Comparison of ENCODE assay signal across 24 mouse cellular contexts in genomic region chr14:99135761-99136160, GRCm38 (mm10). TPM values are rescaled to one million over a fixed set of nuclear protein-coding genes. Genes with fewer than 3 reads are reported as not detected.
A peak's percentile ranks its signal among the peaks of the same experiment; 100 is the strongest.
DNase-seq lines count a peak whose midpoint lies in the region; ATAC-seq lines count a peak whose summit lies in the region.
"Had no signal": no experiment of that assay in that cellular context is flagged by ENCODE, and none has a peak within 500 bp of the region (broad histone marks: within the 10 kb centered on the region; RNA-seq: fewer than 3 reads in every experiment).

No protein-coding gene starts in this region.

- 79% methylated on average over 9 of the region's 9 CpGs for WGBS in kidney, embryonic 16.5 days

- no peaks in the 10 kb centered on the region for H3K27me3 ChIP-seq in kidney, embryonic 16.5 days (ENCODE audit: insufficient read depth, low read length)
- H3K27me3 ChIP-seq: CH12.LX; embryonic facial prominence, embryonic 12.5 days; forebrain, embryonic 13.5 days; Patski had no signal

- no peak overlapping the region for H3K4me2 ChIP-seq in kidney, embryonic 16.5 days (replicated peaks; ENCODE audit: low read depth, low read length)
- H3K4me2 ChIP-seq: embryonic facial prominence, embryonic 12.5 days; forebrain, embryonic 13.5 days had no signal

- no peak overlapping the region for H3K27ac ChIP-seq in kidney, embryonic 16.5 days (ENCODE audit: low read length)
- H3K27ac ChIP-seq: embryonic facial prominence, embryonic 10.5 days; embryonic facial prominence, embryonic 12.5 days; forebrain, embryonic 13.5 days had no signal

- peak; percentile 41 for DNase-seq in heart, adult 11 months
- no peak for DNase-seq in heart, postnatal 4 days
- DNase-seq in kidney, adult 18-20 months: no peak
- peak; percentile 34 for DNase-seq in retina, postnatal 1 day
- DNase-seq in retina, embryonic 14.5 days (ENCODE audit: low spot score): no peak
- DNase-seq in layer of hippocampus, postnatal 25 days (ENCODE audit: extremely low spot score in 1 of 2, low spot score in 1 of 2): no peak
- DNase-seq: adrenal gland, adult 8-10 months; adrenal gland, postnatal 14 days; adrenal gland, postnatal 36 days; B cell, adult 2 months; cerebellum, adult 11-12 months; cerebellum, adult 2 months; cerebellum, adult 9-10 months; cerebellum, postnatal 10 days; cerebellum, postnatal 25 days had no signal

- H3K9me3 ChIP-seq in kidney, embryonic 16.5 days (ENCODE audit: low read length): no peaks in the 10 kb centered on the region
- H3K9me3 ChIP-seq: embryonic facial prominence, embryonic 10.5 days; embryonic facial prominence, embryonic 12.5 days; forebrain, embryonic 13.5 days; G1E had no signal

- no peak overlapping the region for H3K9ac ChIP-seq in kidney, embryonic 16.5 days (replicated peaks; ENCODE audit: low read length)
- H3K9ac ChIP-seq: embryonic facial prominence, embryonic 12.5 days; forebrain, embryonic 13.5 days had no signal

- no peaks in the 10 kb centered on the region for H3K4me1 ChIP-seq in kidney, embryonic 16.5 days (ENCODE audit: insufficient read depth, low read length)
- H3K4me1 ChIP-seq: embryonic facial prominence, embryonic 10.5 days; embryonic facial prominence, embryonic 12.5 days; forebrain, embryonic 13.5 days had no signal

- peak; percentile 70; the same call in 1 of the 2 replicates for ATAC-seq in kidney, embryonic 16.5 days (ENCODE audit: low FRiP score, low TSS enrichment)
- ATAC-seq: activated CD4-positive, CD25-positive, alpha-beta regulatory T cell, adult 4 months; CD4-positive, CD25-positive, alpha-beta regulatory T cell, adult 4 months; forebrain, embryonic 13.5 days; Patski had no signal

- H3K36me3 ChIP-seq in kidney, embryonic 16.5 days (ENCODE audit: insufficient read depth, low read length): peaks cover 14% of the 10 kb centered on the region; the same call in 1 of the 2 replicates

- H3K4me3 ChIP-seq in kidney, embryonic 16.5 days (ENCODE audit: low read length): no peak overlapping the region
- H3K4me3 ChIP-seq: embryonic facial prominence, embryonic 10.5 days; embryonic facial prominence, embryonic 12.5 days; forebrain, embryonic 13.5 days had no signal

RNA-seq across cellular contexts. Expression of gene Dis3, which starts 36.2 kb away (rescaled TPM):
- total RNA-seq in heart, postnatal 4 days (2021): 10 to 100 TPM; 25.9 to 27.4 TPM
- polyA plus RNA-seq in kidney, embryonic 16.5 days (2015; fragmentation: Nextera tagmentation; extraction: Ambion mirVana): 28.4 and 31.1 TPM in 2 replicates
- total RNA-seq in layer of hippocampus, postnatal 25 days (2021): 10 to 100 TPM; 15.9 to 17.7 TPM

RNA-seq across cellular contexts. Expression of gene Pibf1, which starts 36.5 kb away (rescaled TPM):
- 1 to 10 TPM; 8.5 to 9.3 TPM for total RNA-seq in heart, postnatal 4 days (2021)
- polyA plus RNA-seq in kidney, embryonic 16.5 days (2015; fragmentation: Nextera tagmentation; extraction: Ambion mirVana): 18.4 and 20.3 TPM in 2 replicates
- total RNA-seq in layer of hippocampus, postnatal 25 days (2021): 10 to 100 TPM; 14.2 to 16.8 TPM

Comparison
In these comparisons a context has a peak if more than half of its experiments do, and no peak if none do; other contexts are left out.
1. DNase-seq: peak in heart, adult 11 months (single experiment) and retina, postnatal 1 day (single experiment); none in heart, postnatal 4 days (single experiment), kidney, adult 18-20 months (single experiment), retina, embryonic 14.5 days (single experiment) and layer of hippocampus, postnatal 25 days (0 of 2).